12 mouse cellular contexts compared by ENCODE assay signal in genomic region chr11:20204321-20204720, GRCm38 (mm10). TPM values are rescaled to one million over a fixed set of nuclear protein-coding genes. Genes with fewer than 3 reads are reported as not detected.
A peak's percentile ranks its signal among the peaks of the same experiment; 100 is the strongest.
DNase-seq lines count a peak whose midpoint lies in the region; ATAC-seq lines count a peak whose summit lies in the region.
"Had no signal": no experiment of that assay in that cellular context is flagged by ENCODE, and none has a peak within 500 bp of the region (broad histone marks: within the 10 kb centered on the region; RNA-seq: fewer than 3 reads in every experiment).

No protein-coding gene starts in this region.

- 0 out of 2 replicates have a peak overlapping the region, but pooled peaks have one; percentile 24 for H3K4me2 ChIP-seq in heart, embryonic 14.5 days (ENCODE audit: low read length)
- H3K4me2 ChIP-seq in midbrain, embryonic 12.5 days (replicated peaks): peak overlapping the region; percentile 15; the same call in 1 of the 2 replicates
- H3K4me2 ChIP-seq in midbrain, embryonic 11.5 days: no peak overlapping the region
- H3K4me2 ChIP-seq in intestine, embryonic 16.5 days (ENCODE audit: low read depth, low read length): peak overlapping the region; percentile 17; the same call in 1 of the 2 replicates
- H3K4me2 ChIP-seq in stomach, embryonic 15.5 days: peak overlapping the region; percentile 2; the same call in 1 of the 2 replicates
- H3K4me2 ChIP-seq: embryonic facial prominence, embryonic 15.5 days had no signal

- peaks cover 3 to 54% of the 10 kb centered on the region in 2 experiments for H3K4me1 ChIP-seq in heart, embryonic 14.5 days (ENCODE audit: control insufficient read depth in 2 of 2, insufficient read depth in 2 of 2, low read length in 2 of 2)
- H3K4me1 ChIP-seq in midbrain, embryonic 12.5 days: peaks cover 28% of the 10 kb centered on the region
- H3K4me1 ChIP-seq in midbrain, embryonic 11.5 days (ENCODE audit: control insufficient read depth, insufficient read depth, low read length): peaks cover 11% of the 10 kb centered on the region
- H3K4me1 ChIP-seq in intestine, embryonic 16.5 days (ENCODE audit: control insufficient read depth, insufficient read depth, low read length): peaks cover 32% of the 10 kb centered on the region
- H3K4me1 ChIP-seq in stomach, embryonic 15.5 days: peaks cover 27% of the 10 kb centered on the region; the same call in 1 of the 2 replicates

- no peaks in the 10 kb centered on the region for H3K27me3 ChIP-seq in heart, embryonic 14.5 days (ENCODE audit: control insufficient read depth, insufficient read depth, low read length)
- H3K27me3 ChIP-seq in midbrain, embryonic 12.5 days: no peaks in the 10 kb centered on the region
- H3K27me3 ChIP-seq in midbrain, embryonic 11.5 days (ENCODE audit: control insufficient read depth, insufficient read depth, low read length): no peaks in the 10 kb centered on the region
- no peaks in the 10 kb centered on the region for H3K27me3 ChIP-seq in intestine, embryonic 16.5 days (replicated peaks; ENCODE audit: control insufficient read depth, insufficient read depth, low read length)
- H3K27me3 ChIP-seq in stomach, embryonic 15.5 days (replicated peaks): no peaks in the 10 kb centered on the region
- H3K27me3 ChIP-seq: embryonic facial prominence, embryonic 15.5 days had no signal

- WGBS in heart, embryonic 14.5 days: 66% methylated on average over 2 of the region's 2 CpGs
- 86% methylated on average over 2 of the region's 2 CpGs for WGBS in midbrain, embryonic 12.5 days
- WGBS in midbrain, embryonic 11.5 days: 93% methylated on average over 2 of the region's 2 CpGs
- 60% methylated on average over 2 of the region's 2 CpGs for WGBS in intestine, embryonic 16.5 days
- 61% methylated on average over 2 of the region's 2 CpGs for WGBS in stomach, embryonic 15.5 days

- H3K9ac ChIP-seq in heart, embryonic 14.5 days (ENCODE audit: low read length): no peak overlapping the region
- no peak overlapping the region for H3K9ac ChIP-seq in midbrain, embryonic 12.5 days (replicated peaks)
- H3K9ac ChIP-seq in midbrain, embryonic 11.5 days (ENCODE audit: low read length): no peak overlapping the region
- no peak overlapping the region for H3K9ac ChIP-seq in intestine, embryonic 16.5 days (ENCODE audit: low read depth, low read length)
- H3K9ac ChIP-seq in stomach, embryonic 15.5 days: no peak overlapping the region
- H3K9ac ChIP-seq: embryonic facial prominence, embryonic 15.5 days had no signal

- ATAC-seq in heart, embryonic 14.5 days (ENCODE audit: insufficient number of reproducible peaks, insufficient read depth, low FRiP score, low read depth): no peak
- ATAC-seq in midbrain, embryonic 12.5 days (ENCODE audit: low FRiP score, low read depth): no peak
- ATAC-seq in midbrain, embryonic 11.5 days (ENCODE audit: low FRiP score): no peak
- no peak for ATAC-seq in intestine, embryonic 16.5 days
- ATAC-seq in stomach, embryonic 15.5 days (ENCODE audit: insufficient read depth, low FRiP score, low read depth): no peak

- H3K27ac ChIP-seq in heart, embryonic 14.5 days (replicated peaks in 1 of 2; ENCODE audit: control insufficient read depth in 1 of 2, insufficient read depth in 1 of 2, low read depth in 2 of 2, low read length in 2 of 2): no peak overlapping the region
- no peak overlapping the region for H3K27ac ChIP-seq in midbrain, embryonic 12.5 days (replicated peaks)
- no peak overlapping the region for H3K27ac ChIP-seq in midbrain, embryonic 11.5 days (ENCODE audit: low read depth, low read length)
- 0 out of 2 replicates have a peak overlapping the region, but pooled peaks have one; percentile 11 for H3K27ac ChIP-seq in intestine, embryonic 16.5 days (ENCODE audit: low read length)
- H3K27ac ChIP-seq in stomach, embryonic 15.5 days: no peak overlapping the region
- H3K27ac ChIP-seq: embryonic facial prominence, embryonic 15.5 days had no signal

- no peaks in the 10 kb centered on the region for H3K9me3 ChIP-seq in heart, embryonic 14.5 days (ENCODE audit: control insufficient read depth, low read length)
- no peaks in the 10 kb centered on the region for H3K9me3 ChIP-seq in midbrain, embryonic 12.5 days
- H3K9me3 ChIP-seq in midbrain, embryonic 11.5 days (ENCODE audit: control insufficient read depth, low read length): no peaks in the 10 kb centered on the region
- no peaks in the 10 kb centered on the region for H3K9me3 ChIP-seq in intestine, embryonic 16.5 days (ENCODE audit: control insufficient read depth, low read length)
- no peaks in the 10 kb centered on the region for H3K9me3 ChIP-seq in stomach, embryonic 15.5 days
- H3K9me3 ChIP-seq: embryonic facial prominence, embryonic 15.5 days had no signal

- H3K36me3 ChIP-seq in heart, embryonic 14.5 days (ENCODE audit: control insufficient read depth, insufficient read depth, low read length): peaks cover 3% of the 10 kb centered on the region; the same call in 1 of the 2 replicates
- no peaks in the 10 kb centered on the region for H3K36me3 ChIP-seq in midbrain, embryonic 12.5 days
- no peaks in the 10 kb centered on the region for H3K36me3 ChIP-seq in midbrain, embryonic 11.5 days (ENCODE audit: control insufficient read depth, insufficient read depth, low read length)
- no peaks in the 10 kb centered on the region for H3K36me3 ChIP-seq in intestine, embryonic 16.5 days (ENCODE audit: control insufficient read depth, insufficient read depth, low read length)
- H3K36me3 ChIP-seq in stomach, embryonic 15.5 days: no peaks in the 10 kb centered on the region
- H3K36me3 ChIP-seq: embryonic facial prominence, embryonic 15.5 days had no signal

- no peak overlapping the region for H3K4me3 ChIP-seq in heart, embryonic 14.5 days (ENCODE audit: control insufficient read depth in 1 of 2, insufficient read depth in 1 of 2, low read depth in 1 of 2, low read length in 2 of 2)
- H3K4me3 ChIP-seq in midbrain, embryonic 12.5 days: no peak overlapping the region
- no peak overlapping the region for H3K4me3 ChIP-seq in midbrain, embryonic 11.5 days (ENCODE audit: low read depth, low read length)
- 0 out of 2 replicates have a peak overlapping the region, but pooled peaks have one; percentile 13 for H3K4me3 ChIP-seq in intestine, embryonic 16.5 days (ENCODE audit: low read length)
- no peak overlapping the region for H3K4me3 ChIP-seq in stomach, embryonic 15.5 days (replicated peaks)
- H3K4me3 ChIP-seq: embryonic facial prominence, embryonic 15.5 days had no signal

- DNase-seq in heart, adult 11 months: no peak
- DNase-seq in midbrain, embryonic 11.5 days (ENCODE audit: low spot score, missing footprints): no peak
- no peak for DNase-seq in cerebellum, adult 11-12 months
- DNase-seq in frontal cortex, adult 2 months (ENCODE audit: extremely low spot score in 1 of 2, low spot score in 1 of 2): no peak
- DNase-seq: adrenal gland, postnatal 10 days; cerebellum, adult 11 months; heart, postnatal 4 days had no signal

RNA-seq across cellular contexts. Expression of gene Rab1a, which starts 3.1 kb away (rescaled TPM):
- 193 and 198 TPM in 2 replicates for polyA plus RNA-seq in heart, embryonic 14.5 days (2014; fragmentation: Nextera tagmentation; extraction: Ambion mirVana)
- 269 and 275 TPM in 2 replicates for polyA plus RNA-seq in midbrain, embryonic 12.5 days (2016; fragmentation: Nextera tagmentation; extraction: Ambion mirVana)
- 248 and 272 TPM in 2 replicates for polyA plus RNA-seq in midbrain, embryonic 11.5 days (2014; fragmentation: Nextera tagmentation; extraction: Ambion mirVana)
- polyA plus RNA-seq in intestine, embryonic 16.5 days (2015; fragmentation: Nextera tagmentation; extraction: Ambion mirVana): 368 and 403 TPM in 2 replicates
- 306 and 312 TPM in 2 replicates for polyA plus RNA-seq in stomach, embryonic 15.5 days (2015; fragmentation: Nextera tagmentation; extraction: Ambion mirVana)
- 210 and 221 TPM in 2 replicates for polyA plus RNA-seq in frontal cortex, adult 2 months (2012; rRNA removed)

RNA-seq across cellular contexts. Expression of gene Cep68, which starts 44.9 kb away (rescaled TPM):
- polyA plus RNA-seq in heart, embryonic 14.5 days (2014; fragmentation: Nextera tagmentation; extraction: Ambion mirVana): 31.0 and 33.9 TPM in 2 replicates
- polyA plus RNA-seq in midbrain, embryonic 12.5 days (2016; fragmentation: Nextera tagmentation; extraction: Ambion mirVana): 35.9 and 37.3 TPM in 2 replicates
- 29.4 TPM in 2 replicates for polyA plus RNA-seq in midbrain, embryonic 11.5 days (2014; fragmentation: Nextera tagmentation; extraction: Ambion mirVana)
- polyA plus RNA-seq in intestine, embryonic 16.5 days (2015; fragmentation: Nextera tagmentation; extraction: Ambion mirVana): 20.4 and 20.8 TPM in 2 replicates
- polyA plus RNA-seq in stomach, embryonic 15.5 days (2015; fragmentation: Nextera tagmentation; extraction: Ambion mirVana): 24.3 and 26.6 TPM in 2 replicates
- polyA plus RNA-seq in frontal cortex, adult 2 months (2012; rRNA removed): 18.9 and 19.6 TPM in 2 replicates
